Mouse (Mus musculus) neural tube, postnatal 0 days (tissue): ENCODE data around the gene Chchd2. TPM values are rescaled to one million over a fixed set of nuclear protein-coding genes. Genes with fewer than 3 reads are reported as not detected.

Experiments
- polyA plus RNA-seq: library from polyadenylated mRNA; unstranded; fragments of >200 nt; fragmentation: Nextera tagmentation; extraction: Ambion mirVana; gene quantifications from 2 replicates; pipeline ENCODE4 v1.2.1, GENCODE M21; 2015

The Chchd2 gene
- 857 and 863 TPM in 2 replicates for polyA plus RNA-seq

DNA sequence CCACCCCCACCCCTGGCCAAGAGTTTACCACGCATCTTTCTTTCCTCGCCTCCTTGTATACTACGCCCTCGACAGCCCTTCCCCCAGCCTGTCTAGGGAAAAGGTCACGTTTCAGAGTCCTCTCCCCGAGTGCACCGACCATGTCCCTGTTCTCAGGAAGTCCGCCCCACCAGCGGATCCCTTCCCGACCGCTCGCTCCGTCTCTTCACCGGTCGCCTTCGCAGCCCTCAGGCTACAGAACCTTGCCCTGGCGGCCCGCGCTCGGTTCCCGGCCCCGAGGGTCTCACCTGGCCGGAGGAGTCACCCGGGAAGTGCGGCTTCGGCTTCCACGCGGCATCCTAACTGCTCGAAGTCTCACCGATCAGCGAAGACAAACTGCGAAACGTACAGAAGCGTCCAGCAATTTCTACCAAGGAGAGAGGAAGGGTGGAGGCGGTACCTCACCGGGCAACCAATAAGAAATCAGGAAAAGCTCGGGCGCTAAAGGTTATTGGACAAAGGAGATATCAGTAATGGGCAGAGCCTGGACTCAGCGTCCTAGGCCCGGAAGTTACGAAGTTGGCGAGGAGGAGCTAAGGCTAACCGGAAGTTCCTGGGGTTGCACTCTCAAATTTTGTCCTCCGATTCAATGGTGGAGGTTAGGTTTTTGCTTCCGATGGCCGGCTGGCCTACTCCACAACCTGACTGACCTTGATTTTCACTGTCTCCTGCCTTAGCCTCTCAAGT is at the start of gene Chchd2:
Gene Chchd2 (minus strand): TSS at position 560 of the 726 bp plus-strand sequence.

DNA sequence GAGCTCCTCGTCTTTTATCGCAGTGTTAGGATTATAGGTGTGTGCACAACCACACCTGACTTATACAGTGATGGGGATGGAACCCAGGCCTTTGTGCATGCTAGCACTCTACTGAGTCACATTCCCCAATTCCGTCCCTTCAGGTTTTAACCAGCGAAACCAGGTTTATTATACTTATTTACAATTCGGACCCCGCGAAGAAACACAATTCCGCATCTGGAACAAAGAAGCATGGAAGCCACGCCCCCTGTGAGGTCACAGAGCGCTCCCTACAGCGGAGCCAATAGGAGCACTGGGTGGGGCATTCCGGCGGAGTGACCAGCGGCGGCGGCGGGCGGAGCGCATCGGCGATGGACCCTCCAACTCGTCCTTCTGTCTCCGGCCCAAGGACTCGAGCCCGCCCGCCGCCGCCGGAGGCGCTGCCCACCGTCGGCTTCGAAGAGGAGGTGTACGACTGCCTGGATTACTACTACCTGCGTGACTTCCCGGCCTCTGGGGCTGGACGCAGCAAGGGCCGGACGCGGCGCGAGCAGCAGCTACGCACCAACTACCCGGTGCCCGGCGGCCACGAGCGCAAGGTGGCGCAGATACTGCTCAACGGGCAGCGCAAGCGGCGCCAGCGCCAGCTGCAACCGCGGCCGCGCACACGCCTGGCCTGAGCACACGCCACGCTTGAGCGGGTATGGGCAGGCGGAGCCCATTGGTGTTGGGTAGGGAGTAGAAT is 21.1 kb upstream of the Chchd2 start, which contains the start of gene Nupr1l:
Gene Nupr1l (plus strand): TSS at position 299 of the 724 bp plus-strand sequence.

DNA sequence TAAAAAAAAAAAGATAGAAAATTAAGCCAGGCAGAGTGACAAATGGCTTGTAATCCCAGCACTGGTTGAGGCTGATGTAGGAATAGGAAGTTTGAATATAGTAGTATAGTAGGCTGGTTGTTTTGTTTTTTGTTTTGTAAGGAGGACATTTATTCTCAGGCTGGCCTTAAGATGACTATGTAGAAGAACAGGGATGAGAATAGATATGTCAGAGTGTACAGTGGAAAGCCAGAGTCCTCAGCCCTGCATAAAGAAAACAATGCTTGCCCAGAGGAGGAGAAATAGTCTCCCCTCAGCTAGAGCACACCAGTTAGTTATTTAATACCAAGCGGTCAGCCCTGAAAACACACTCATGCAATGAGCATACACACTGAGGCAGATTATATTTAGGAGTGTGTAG is 11.2 kb upstream of the Chchd2 start, which contains the start of gene Phkg1:
Gene Phkg1 (minus strand): TSS at position 101 of the 400 bp plus-strand sequence.

DNA sequence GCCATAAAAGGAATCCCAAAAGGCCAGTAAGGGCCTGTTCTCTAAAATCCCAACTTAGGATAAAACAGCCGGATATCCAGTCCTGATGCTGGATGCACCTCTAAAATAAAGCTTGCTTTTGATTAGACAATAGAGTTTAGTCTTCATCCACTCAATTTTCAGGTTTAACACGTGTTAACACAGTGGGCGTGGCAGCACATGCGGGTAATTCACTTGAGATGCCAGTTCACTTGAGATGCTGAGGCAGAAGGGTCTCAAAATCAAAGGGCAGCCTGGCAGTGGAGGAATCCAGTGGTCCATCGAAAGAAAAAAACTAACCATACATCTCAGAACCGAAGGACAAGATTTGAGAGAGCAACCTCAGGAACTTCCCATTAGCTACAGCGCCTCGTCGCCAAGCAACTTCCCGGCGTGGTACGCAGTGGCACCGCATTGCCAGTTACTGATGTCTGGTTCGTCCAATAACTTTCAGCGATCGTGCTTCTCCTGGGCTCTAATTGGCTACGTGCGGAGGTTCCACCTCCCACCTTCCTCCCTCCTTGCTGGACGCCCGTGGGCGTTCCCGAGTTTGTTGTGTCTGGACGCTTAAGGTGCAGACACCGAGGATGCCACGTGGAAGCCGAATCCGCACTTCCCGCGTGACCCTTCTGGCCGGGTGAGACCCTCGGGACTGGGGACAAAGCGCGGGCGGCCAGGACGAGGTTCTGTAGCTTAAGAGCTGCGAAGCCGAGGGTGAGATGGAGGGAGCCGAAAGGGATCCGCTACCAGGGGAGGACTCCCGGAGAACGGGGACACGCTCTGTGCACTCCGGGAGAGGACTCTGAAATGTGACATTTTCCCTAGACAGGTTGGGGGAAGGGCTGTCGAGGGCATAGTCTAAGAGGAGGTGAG is 8.2 kb upstream of the Chchd2 start, which contains the start of gene Zbed5:
Gene Zbed5 (plus strand): TSS at position 526 of the 891 bp plus-strand sequence.

DNA sequence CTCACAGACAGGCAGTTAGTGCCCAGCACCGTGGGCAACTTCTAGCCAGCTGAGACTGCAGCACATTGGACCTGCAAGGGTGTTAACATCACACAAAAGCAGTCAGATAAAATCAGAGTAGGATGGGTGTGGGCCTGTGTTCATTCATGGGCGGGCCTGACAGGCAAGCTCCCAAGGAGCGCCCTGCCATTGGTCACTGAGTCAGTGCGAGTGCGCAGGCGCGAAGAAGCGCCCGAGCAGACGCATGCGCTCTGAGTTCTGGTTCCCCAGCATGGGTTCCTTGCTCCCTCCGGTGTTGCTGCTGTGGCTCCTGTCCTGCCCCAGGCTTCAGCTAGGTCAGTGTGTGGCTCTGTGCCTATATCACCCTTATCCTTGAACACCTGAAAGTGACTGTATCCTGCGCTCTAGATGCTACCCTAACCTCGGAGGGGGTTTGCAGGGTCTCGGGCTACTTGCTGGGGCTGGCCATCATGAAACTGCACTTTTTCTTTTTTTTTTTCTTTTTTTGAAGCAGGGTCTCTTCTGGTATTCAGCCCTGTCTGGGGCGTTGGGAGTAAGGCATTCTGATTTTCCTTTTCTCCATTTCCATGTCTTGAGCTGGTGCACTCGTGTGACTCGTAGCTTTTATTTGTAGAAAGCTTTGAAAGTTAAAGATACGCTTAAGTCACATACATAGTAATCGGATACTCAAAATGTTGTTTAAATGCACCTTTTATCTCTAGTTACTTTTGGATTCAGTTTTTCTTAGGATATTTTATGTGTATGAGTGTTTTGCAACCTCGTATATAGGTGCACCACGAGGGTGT is 40.3 kb downstream of the Chchd2 start, which contains the start of gene Sumf2:
Gene Sumf2 (plus strand): TSS at position 235 of the 806 bp plus-strand sequence.

Other genes with a start within 250 kb of the Chchd2 start
- gene Zfp11, start 217.4 kb downstream of the Chchd2 start, polyA plus RNA-seq: 4.5 and 4.6 TPM in 2 replicates
- not detected in 2 replicates for gene Sept14, start 179.0 kb downstream of the Chchd2 start, polyA plus RNA-seq
- gene Mrps17, start 172.0 kb downstream of the Chchd2 start, polyA plus RNA-seq: 163 and 181 TPM in 2 replicates
- gene Nipsnap2, start 162.4 kb downstream of the Chchd2 start, polyA plus RNA-seq: 114 and 122 TPM in 2 replicates
- gene Psph, start 100.0 kb downstream of the Chchd2 start, polyA plus RNA-seq: 50.8 and 50.9 TPM in 2 replicates
- 25.5 and 28.1 TPM in 2 replicates for gene Sumf2, start 40.5 kb downstream of the Chchd2 start, polyA plus RNA-seq
- gene Zbed5, start 8.3 kb upstream of the Chchd2 start, polyA plus RNA-seq: 7.1 and 8.0 TPM in 2 replicates
- gene Phkg1, start 11.1 kb upstream of the Chchd2 start, polyA plus RNA-seq: 5.8 and 6.3 TPM in 2 replicates
- 4.2 and 5.0 TPM in 2 replicates for gene Nupr1l, start 21.1 kb upstream of the Chchd2 start, polyA plus RNA-seq
- 20.0 and 23.8 TPM in 2 replicates for gene Vkorc1l1, start 54.5 kb upstream of the Chchd2 start, polyA plus RNA-seq
- 47.7 and 48.3 TPM in 2 replicates for gene Gusb, start 115.6 kb upstream of the Chchd2 start, polyA plus RNA-seq
- gene Asl, start 141.8 kb upstream of the Chchd2 start, polyA plus RNA-seq: 41.7 and 41.8 TPM in 2 replicates
- gene Crcp, start 141.8 kb upstream of the Chchd2 start, polyA plus RNA-seq: 68.6 and 76.2 TPM in 2 replicates
- gene Tpst1, start 185.9 kb upstream of the Chchd2 start, polyA plus RNA-seq: 54.7 and 56.9 TPM in 2 replicates